Mouse (Mus musculus) liver, embryonic 13.5 days (tissue): Measurements from ENCODE around the gene Olfr490. TPM values are rescaled to one million over a fixed set of nuclear protein-coding genes. Genes with fewer than 3 reads are reported as not detected.

Experiments
- ATAC-seq: fragments of 200-750 bp; cut with Nextera tagmentation; 2 replicates; pipeline ENCODE4 v1.8.0; 2017; ENCODE audit warnings: low read depth, mild to moderate bottlenecking, moderate number of reproducible peaks, moderate library complexity
- DNase-seq: peaks from one replicate; pipeline ENCODE4 v3.0.0; 2022
- H3K27ac ChIP-seq: fragments of 300-500 bp; sonication (generic); 2 replicates; pipeline ENCODE4 v1.5.1; 2015; ENCODE audit warnings: moderate library complexity, mild to moderate bottlenecking, inconsistent platforms
- H3K27me3 ChIP-seq: fragments of 300-500 bp; sonication (generic); 2 replicates; pipeline ENCODE4 v1.6.1; 2015; ENCODE audit warnings: mild to moderate bottlenecking, inconsistent platforms
- H3K36me3 ChIP-seq: fragments of 300-500 bp; sonication (generic); 2 replicates; pipeline ENCODE4 v1.6.1; 2015; ENCODE audit warnings: mild to moderate bottlenecking, inconsistent platforms
- H3K4me1 ChIP-seq: fragments of 300-500 bp; sonication (generic); replicated peaks from 2 replicates; pipeline ENCODE4 v1.6.1; 2015; ENCODE audit warnings: inconsistent platforms
- H3K4me2 ChIP-seq: fragments of 300-500 bp; sonication (generic); 2 replicates; pipeline ENCODE4 v1.6.1; 2015; ENCODE audit warnings: inconsistent platforms, mild to moderate bottlenecking, moderate library complexity
- H3K4me3 ChIP-seq: fragments of 300-500 bp; sonication (generic); replicated peaks from 2 replicates; pipeline ENCODE4 v1.5.1; 2015; ENCODE audit warnings: mild to moderate bottlenecking, inconsistent platforms
- H3K9ac ChIP-seq: fragments of 300-500 bp; sonication (generic); 2 replicates; pipeline ENCODE4 v1.6.1; 2015; ENCODE audit warnings: mild to moderate bottlenecking, inconsistent platforms
- H3K9me3 ChIP-seq: fragments of 300-500 bp; sonication (generic); replicated peaks from 2 replicates; pipeline ENCODE4 v1.6.1; 2016; ENCODE audit warnings: inconsistent platforms
- WGBS: fragments of 180-500 bp; shearing (Covaris S2); methylation state at CpG from one replicate; pipeline ENCODE4 v1.1.7; 2015; ENCODE audit not compliant: insufficient replicate concordance; 5-methylcytosine and 5-hydroxymethylcytosine counted together
- polyA plus RNA-seq: library from polyadenylated mRNA; unstranded; fragments of >200 nt; fragmentation: Nextera tagmentation; extraction: Ambion mirVana; gene quantifications from 2 replicates; pipeline ENCODE4 v1.2.1, GENCODE M21; 2015

The Olfr490 gene
- not detected in 2 replicates for polyA plus RNA-seq

DNA sequence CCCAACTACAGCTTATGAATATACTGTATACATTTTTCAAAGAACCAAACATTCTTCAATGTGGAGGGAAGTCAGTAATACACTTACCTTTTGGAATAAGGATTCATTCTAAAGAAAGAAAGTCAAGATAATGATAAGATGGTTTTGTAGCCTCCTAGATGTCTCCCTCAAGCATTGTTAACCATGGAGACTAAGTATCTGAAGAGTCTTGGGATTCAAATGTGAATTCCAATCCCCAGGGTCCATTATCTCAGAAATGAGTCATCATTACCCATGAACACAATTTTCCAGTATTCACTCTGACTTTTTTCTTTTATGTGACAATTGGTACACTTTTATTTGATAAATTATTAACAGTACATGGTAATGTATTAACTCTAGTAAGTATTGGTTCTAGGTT is at the start of gene Olfr490:
Gene Olfr490 (minus strand): TSS at position 101 of the 400 bp plus-strand sequence.
- Histone ChIP-seq H3K36me3 (no peaks in the 10 kb centered on the region), H3K27me3 (no peaks in the 10 kb centered on the region), H3K9ac (no peak within 1 kb of the TSS), H3K4me1 (no peaks in the 10 kb centered on the region), H3K9me3 (no peaks in the 10 kb centered on the region; the same call in 1 of the 2 replicates), H3K4me2 (no peak within 1 kb of the TSS), H3K27ac (no peak within 1 kb of the TSS), H3K4me3 (no peak within 1 kb of the TSS)
- no peak for ATAC-seq
- no peak for DNase-seq

DNA sequence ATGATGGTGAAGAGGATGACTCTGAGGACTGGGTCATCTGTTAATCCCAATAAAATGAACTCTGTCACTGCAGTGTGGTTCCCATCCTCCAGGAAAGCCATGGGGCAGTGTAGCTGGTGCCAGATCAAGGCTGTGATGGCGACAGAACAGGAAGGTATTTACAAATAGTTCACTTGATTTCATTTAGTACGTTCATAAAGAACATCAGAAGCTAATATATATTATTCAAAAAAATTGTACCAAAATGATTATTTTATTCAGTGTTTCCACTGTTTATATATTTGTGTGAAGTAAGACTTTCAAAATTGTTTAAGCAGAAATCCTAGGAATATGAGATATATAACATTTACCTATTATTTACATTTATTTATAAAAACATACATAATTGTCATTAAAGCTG is 34.8 kb upstream of the Olfr490 start, which contains the start of gene Olfr492:
Gene Olfr492 (minus strand): TSS at position 101 of the 400 bp plus-strand sequence.
- H3K4me2 ChIP-seq, result no peak within 1 kb of the TSS
- no peak within 1 kb of the TSS for H3K4me3 ChIP-seq
- H3K27ac ChIP-seq, result no peak within 1 kb of the TSS
- WGBS, result 58% methylated on average over 2 of the region's 2 CpGs
- H3K9me3 ChIP-seq, result no peaks in the 10 kb centered on the region
- no peak for DNase-seq
- H3K9ac ChIP-seq, result no peak within 1 kb of the TSS
- no peak for ATAC-seq
- H3K27me3 ChIP-seq, result no peaks in the 10 kb centered on the region
- no peaks in the 10 kb centered on the region for H3K4me1 ChIP-seq
- H3K36me3 ChIP-seq, result no peaks in the 10 kb centered on the region

DNA sequence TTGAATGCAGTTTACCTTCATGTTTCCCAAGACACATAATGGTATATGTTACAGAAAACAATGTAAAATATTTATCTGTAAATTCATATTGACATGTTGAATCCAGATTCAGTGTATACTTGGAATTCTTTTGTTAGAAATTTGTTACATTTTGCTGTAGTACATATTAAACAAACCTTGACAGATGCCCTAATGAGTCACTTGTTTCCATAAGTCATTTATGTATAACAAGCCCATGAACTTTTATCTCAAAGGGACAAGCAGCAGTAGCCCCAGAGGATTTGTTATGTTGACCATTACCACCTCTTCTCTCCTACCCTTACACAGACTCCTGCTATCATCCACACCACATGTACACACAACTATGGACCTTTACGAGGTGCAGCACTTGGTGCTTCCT is 24.4 kb upstream of the Olfr490 start, which contains the start of gene Olfr491:
Gene Olfr491 (plus strand): TSS at position 301 of the 400 bp plus-strand sequence.
- WGBS, result 45% methylated on average over 1 of the region's 1 CpGs
- H3K4me3 ChIP-seq, result no peak within 1 kb of the TSS
- ATAC-seq (no peak), DNase-seq (no peak)
- H3K9ac ChIP-seq, result no peak within 1 kb of the TSS
- H3K9me3 ChIP-seq, result 0 out of 2 replicates have a peak, but pooled peaks cover 5% of the 10 kb centered on the region
- no peaks in the 10 kb centered on the region for H3K4me1 ChIP-seq
- H3K27ac ChIP-seq, result no peak within 1 kb of the TSS
- H3K36me3 ChIP-seq, result no peaks in the 10 kb centered on the region
- H3K27me3 ChIP-seq, result no peaks in the 10 kb centered on the region
- no peak within 1 kb of the TSS for H3K4me2 ChIP-seq

DNA sequence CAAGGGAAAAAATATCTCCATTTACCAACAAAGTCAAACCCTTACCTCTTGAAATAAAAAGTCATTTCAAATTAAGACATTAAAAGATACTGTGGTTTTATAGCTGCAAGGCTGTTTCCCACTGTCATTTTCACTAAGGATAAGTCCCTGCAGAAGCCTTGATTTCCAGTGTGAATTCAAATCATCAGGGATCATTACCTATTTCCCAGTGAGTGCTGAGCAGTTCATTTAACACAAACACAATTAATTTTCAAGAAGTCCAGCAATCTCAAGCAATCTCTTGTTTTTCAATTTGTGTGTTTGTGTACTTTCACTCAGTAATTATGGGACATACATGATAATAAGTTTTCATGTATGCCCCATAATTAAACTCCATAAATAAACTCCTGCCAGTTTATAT is 30.5 kb downstream of the Olfr490 start, which contains the start of gene Olfr488:
Gene Olfr488 (minus strand): TSS at position 101 of the 400 bp plus-strand sequence.
- ATAC-seq (no peak), DNase-seq (no peak)
- Histone ChIP-seq H3K36me3 (no peaks in the 10 kb centered on the region), H3K9me3 (no peaks in the 10 kb centered on the region; the same call in 1 of the 2 replicates), H3K27me3 (no peaks in the 10 kb centered on the region), H3K4me3 (no peak within 1 kb of the TSS), H3K4me2 (no peak within 1 kb of the TSS), H3K9ac (no peak within 1 kb of the TSS), H3K4me1 (no peaks in the 10 kb centered on the region), H3K27ac (no peak within 1 kb of the TSS)

Other genes starting within 250 kb of the Olfr490 start
- not detected in 2 replicates for gene Olfr479, start 238.2 kb downstream of the Olfr490 start, polyA plus RNA-seq
- not detected in 2 replicates for gene Olfr480, start 221.6 kb downstream of the Olfr490 start, polyA plus RNA-seq
- gene Olfr481, start 209.1 kb downstream of the Olfr490 start, polyA plus RNA-seq, result not detected in 2 replicates
- 0.06 TPM in 1 of 2 replicates, not detected in the other for gene Olfr482, start 191.3 kb downstream of the Olfr490 start, polyA plus RNA-seq
- not detected in 2 replicates for gene Olfr483, start 188.1 kb downstream of the Olfr490 start, polyA plus RNA-seq
- not detected in 2 replicates for gene Olfr484, start 161.5 kb downstream of the Olfr490 start, polyA plus RNA-seq
- gene Olfr485, start 129.1 kb downstream of the Olfr490 start, polyA plus RNA-seq, result not detected in 2 replicates
- not detected in 2 replicates for gene Olfr486, start 116.2 kb downstream of the Olfr490 start, polyA plus RNA-seq
- gene Olfr487, start 74.3 kb downstream of the Olfr490 start, polyA plus RNA-seq, result not detected in 2 replicates
- not detected in 2 replicates for gene Olfr488, start 30.6 kb downstream of the Olfr490 start, polyA plus RNA-seq
- not detected in 2 replicates for gene Olfr491, start 24.5 kb upstream of the Olfr490 start, polyA plus RNA-seq
- not detected in 2 replicates for gene Olfr492, start 34.7 kb upstream of the Olfr490 start, polyA plus RNA-seq
- gene Olfr493, start 58.0 kb upstream of the Olfr490 start, polyA plus RNA-seq, result not detected in 2 replicates
- gene Olfr494, start 76.4 kb upstream of the Olfr490 start, polyA plus RNA-seq, result not detected in 2 replicates
- gene Olfr495, start 104.2 kb upstream of the Olfr490 start, polyA plus RNA-seq, result not detected in 2 replicates
- not detected in 2 replicates for gene Olfr497, start 131.5 kb upstream of the Olfr490 start, polyA plus RNA-seq
- not detected in 2 replicates for gene Olfr498, start 176.4 kb upstream of the Olfr490 start, polyA plus RNA-seq
- gene Olfr502, start 236.1 kb upstream of the Olfr490 start, polyA plus RNA-seq, result not detected in 2 replicates